Mouse (Mus musculus): Measurements from ENCODE around the gene Igdcc3. TPM values are rescaled to one million over a fixed set of nuclear protein-coding genes. Genes with fewer than 3 reads are reported as not detected.
"Not testable (repeated sequence)": the region's sequence is repeated elsewhere in the genome, so short reads cannot be mapped to it uniquely, and the experiment has no call there.

Igdcc3 gene
- polyA plus RNA-seq, 1 experiment from 2014 or later: 1.1 TPM

DNA sequence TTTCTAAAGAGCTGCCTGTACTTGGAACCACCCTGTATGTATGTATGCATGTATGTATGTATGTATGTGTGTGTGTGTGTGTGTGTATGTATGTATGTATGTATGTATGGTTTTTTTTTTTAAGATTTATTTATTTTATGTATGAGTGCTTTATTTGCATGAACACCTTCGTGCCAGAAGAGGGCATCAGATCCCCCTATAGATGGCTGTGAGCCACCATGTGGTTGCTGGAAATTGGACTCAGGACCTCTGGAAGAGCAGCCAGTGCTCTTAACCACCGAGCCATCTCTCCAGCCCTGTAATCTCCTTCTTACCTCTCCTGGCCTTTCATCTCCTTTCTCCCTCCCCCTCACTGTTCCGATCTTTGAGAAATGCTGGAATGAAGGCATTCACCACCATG lies 79.4 kb downstream of the Igdcc3 start:
- not testable (repeated sequence) for H3K4me3 ChIP-seq (ENCODE audit: low read depth, low read length); H3K4me1 ChIP-seq (ENCODE audit: control insufficient read depth, insufficient read depth, low read length); H3K36me3 ChIP-seq (ENCODE audit: control insufficient read depth, insufficient read depth, low read length); H3K9ac ChIP-seq (ENCODE audit: low read depth, low read length); H3K27me3 ChIP-seq (replicated peaks; ENCODE audit: control insufficient read depth, insufficient read depth, low read length); DNase-seq (ENCODE audit: low spot score); H3K27ac ChIP-seq (replicated peaks; ENCODE audit: low read depth, low read length); H3K9me3 ChIP-seq (ENCODE audit: control insufficient read depth, low read length); ATAC-seq (ENCODE audit: low read depth); H3K4me2 ChIP-seq (ENCODE audit: low read depth, low read length)
- 32% methylated on average over 3 of the region's 3 CpGs for WGBS

DNA sequence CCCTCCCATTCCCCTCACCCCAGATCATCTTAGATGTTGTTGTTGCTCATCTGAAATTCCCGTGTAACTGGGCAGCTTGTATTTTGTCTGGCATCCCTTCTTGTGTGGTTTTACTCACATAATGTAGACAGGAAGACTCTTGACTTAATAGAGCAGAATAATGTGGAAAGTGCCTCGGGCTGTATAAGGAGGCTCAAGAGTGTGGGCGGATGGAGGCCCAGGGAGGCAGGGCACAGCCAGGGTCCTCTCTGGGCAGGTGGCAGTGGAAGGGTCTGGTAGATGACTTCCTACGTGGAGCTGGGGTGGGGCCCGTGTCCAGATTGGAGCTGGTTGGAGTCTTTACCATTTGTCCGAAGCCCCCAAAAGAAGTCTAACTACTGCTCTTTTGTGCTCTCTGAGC lies 82.9 kb downstream of the Igdcc3 start:
- H3K4me2 ChIP-seq (ENCODE audit: low read depth, low read length): no peak overlapping the region
- no peak overlapping the region for H3K4me3 ChIP-seq (ENCODE audit: low read depth, low read length)
- WGBS: 73% methylated on average over 6 of the region's 6 CpGs

DNA sequence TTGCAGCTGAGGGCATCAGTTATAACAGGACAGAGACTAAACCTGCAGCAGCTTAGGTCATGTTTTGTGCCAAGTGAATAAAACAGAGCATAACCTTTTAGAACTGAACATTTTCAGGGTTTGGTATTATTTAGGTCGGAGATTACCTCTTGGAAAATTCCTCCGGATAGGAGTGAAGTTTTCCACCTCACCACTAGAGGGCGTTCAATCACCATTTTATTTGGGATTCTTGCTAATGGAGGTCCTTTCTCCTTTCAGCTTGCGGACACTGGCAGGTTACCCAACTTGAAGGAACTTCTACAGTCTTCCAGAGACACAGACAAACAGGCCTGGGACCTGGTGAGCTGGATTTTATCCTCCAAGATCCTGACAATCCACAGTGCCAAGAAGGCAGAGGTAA lies 84.8 kb downstream of the Igdcc3 start:
- WGBS: 35% methylated on average over 4 of the region's 4 CpGs
- no peak for DNase-seq (ENCODE audit: low spot score)
- H3K27ac ChIP-seq (replicated peaks; ENCODE audit: low read depth, low read length): no peak overlapping the region

More for the DNA sequence above, 82.9 kb downstream of the Igdcc3 start:
- H3K4me1 ChIP-seq (ENCODE audit: control insufficient read depth, insufficient read depth, low read length): no peaks in the 10 kb centered on the region
- H3K27me3 ChIP-seq (replicated peaks; ENCODE audit: control insufficient read depth, insufficient read depth, low read length): no peaks in the 10 kb centered on the region
- ATAC-seq (ENCODE audit: low read depth): no peak
- H3K9ac ChIP-seq (ENCODE audit: low read depth, low read length): no peak overlapping the region
- no peak overlapping the region for H3K27ac ChIP-seq (replicated peaks; ENCODE audit: low read depth, low read length)
- 0 out of 2 replicates have a peak, but pooled peaks cover 4% of the 10 kb centered on the region for H3K36me3 ChIP-seq (ENCODE audit: control insufficient read depth, insufficient read depth, low read length)
- H3K9me3 ChIP-seq (ENCODE audit: control insufficient read depth, low read length): no peaks in the 10 kb centered on the region
- no peak for DNase-seq (ENCODE audit: low spot score)

DNA sequence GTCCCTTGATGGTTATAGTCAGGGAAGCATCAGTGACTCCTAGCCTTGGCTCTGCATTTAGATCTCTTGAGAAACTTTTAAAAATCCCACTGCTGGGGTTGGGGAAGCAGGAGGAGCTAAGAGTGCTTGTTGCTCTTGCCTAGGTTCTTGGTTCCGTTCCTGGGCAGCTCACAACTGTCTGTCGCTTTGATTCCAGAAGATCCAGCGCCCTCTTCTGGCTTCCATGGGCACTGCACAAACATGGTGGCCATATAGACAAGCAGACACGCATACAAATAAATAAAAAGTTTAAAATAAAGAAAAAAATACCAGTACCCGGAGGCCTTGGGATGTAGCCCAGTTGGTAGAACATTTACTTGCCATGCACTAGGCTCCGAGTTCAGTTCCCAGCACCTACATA lies 89.3 kb downstream of the Igdcc3 start:
- no peak overlapping the region for H3K4me3 ChIP-seq (ENCODE audit: low read depth, low read length)
- 80% methylated on average over 6 of the region's 6 CpGs for WGBS
- no peaks in the 10 kb centered on the region for H3K27me3 ChIP-seq (replicated peaks; ENCODE audit: control insufficient read depth, insufficient read depth, low read length)
- DNase-seq (ENCODE audit: low spot score) (no peak), ATAC-seq (ENCODE audit: low read depth) (no peak)
- H3K4me2 ChIP-seq (ENCODE audit: low read depth, low read length): no peak overlapping the region
- H3K9me3 ChIP-seq (ENCODE audit: control insufficient read depth, low read length): no peaks in the 10 kb centered on the region
- H3K27ac ChIP-seq (replicated peaks; ENCODE audit: low read depth, low read length): no peak overlapping the region
- no peaks in the 10 kb centered on the region for H3K4me1 ChIP-seq (ENCODE audit: control insufficient read depth, insufficient read depth, low read length)
- 0 out of 2 replicates have a peak, but pooled peaks cover 4% of the 10 kb centered on the region for H3K36me3 ChIP-seq (ENCODE audit: control insufficient read depth, insufficient read depth, low read length)
- H3K9ac ChIP-seq (ENCODE audit: low read depth, low read length): no peak overlapping the region

More for the DNA sequence above, 84.8 kb downstream of the Igdcc3 start:
- H3K4me2 ChIP-seq (ENCODE audit: low read depth, low read length): no peak overlapping the region
- no peak for ATAC-seq (ENCODE audit: low read depth)
- no peak overlapping the region for H3K9ac ChIP-seq (ENCODE audit: low read depth, low read length)
- H3K36me3 ChIP-seq (ENCODE audit: control insufficient read depth, insufficient read depth, low read length): 0 out of 2 replicates have a peak, but pooled peaks cover 4% of the 10 kb centered on the region
- H3K9me3 ChIP-seq (ENCODE audit: control insufficient read depth, low read length): no peaks in the 10 kb centered on the region
- no peaks in the 10 kb centered on the region for H3K27me3 ChIP-seq (replicated peaks; ENCODE audit: control insufficient read depth, insufficient read depth, low read length)
- H3K4me1 ChIP-seq (ENCODE audit: control insufficient read depth, insufficient read depth, low read length): no peaks in the 10 kb centered on the region
- no peak overlapping the region for H3K4me3 ChIP-seq (ENCODE audit: low read depth, low read length)

DNA sequence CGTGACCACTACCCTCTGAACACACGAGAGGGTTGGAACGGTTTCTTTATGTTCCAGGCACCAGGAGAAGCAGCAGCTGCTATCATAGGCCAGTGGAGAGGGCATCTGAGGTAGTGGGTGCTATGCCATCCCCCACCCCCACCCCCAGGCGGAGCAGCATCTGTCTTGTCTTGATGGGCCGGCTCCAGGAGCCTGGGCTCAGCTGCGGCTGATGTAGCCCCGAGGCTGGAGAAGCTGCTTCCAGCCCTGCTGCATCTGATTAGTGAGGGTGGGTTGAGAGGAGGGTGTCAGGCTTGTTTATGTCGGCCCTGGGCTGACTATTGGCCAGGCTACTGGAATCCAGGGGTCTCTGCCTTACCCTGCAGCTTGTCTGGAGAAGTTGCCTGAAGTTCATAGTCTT lies 90.3 kb downstream of the Igdcc3 start:
- H3K27ac ChIP-seq (replicated peaks; ENCODE audit: low read depth, low read length): no peak overlapping the region
- no peaks in the 10 kb centered on the region for H3K9me3 ChIP-seq (ENCODE audit: control insufficient read depth, low read length)
- H3K27me3 ChIP-seq (replicated peaks; ENCODE audit: control insufficient read depth, insufficient read depth, low read length): no peaks in the 10 kb centered on the region
- no peak overlapping the region for H3K4me2 ChIP-seq (ENCODE audit: low read depth, low read length)
- 0 out of 2 replicates have a peak, but pooled peaks cover 8% of the 10 kb centered on the region for H3K36me3 ChIP-seq (ENCODE audit: control insufficient read depth, insufficient read depth, low read length)
- H3K9ac ChIP-seq (ENCODE audit: low read depth, low read length): no peak overlapping the region
- WGBS: 37% methylated on average over 8 of the region's 8 CpGs
- no peaks in the 10 kb centered on the region for H3K4me1 ChIP-seq (ENCODE audit: control insufficient read depth, insufficient read depth, low read length)
- ATAC-seq (ENCODE audit: low read depth) (peak; percentile 18; the same call in 1 of the 2 replicates), DNase-seq (ENCODE audit: low spot score) (no peak)
- H3K4me3 ChIP-seq (ENCODE audit: low read depth, low read length): no peak overlapping the region

DNA sequence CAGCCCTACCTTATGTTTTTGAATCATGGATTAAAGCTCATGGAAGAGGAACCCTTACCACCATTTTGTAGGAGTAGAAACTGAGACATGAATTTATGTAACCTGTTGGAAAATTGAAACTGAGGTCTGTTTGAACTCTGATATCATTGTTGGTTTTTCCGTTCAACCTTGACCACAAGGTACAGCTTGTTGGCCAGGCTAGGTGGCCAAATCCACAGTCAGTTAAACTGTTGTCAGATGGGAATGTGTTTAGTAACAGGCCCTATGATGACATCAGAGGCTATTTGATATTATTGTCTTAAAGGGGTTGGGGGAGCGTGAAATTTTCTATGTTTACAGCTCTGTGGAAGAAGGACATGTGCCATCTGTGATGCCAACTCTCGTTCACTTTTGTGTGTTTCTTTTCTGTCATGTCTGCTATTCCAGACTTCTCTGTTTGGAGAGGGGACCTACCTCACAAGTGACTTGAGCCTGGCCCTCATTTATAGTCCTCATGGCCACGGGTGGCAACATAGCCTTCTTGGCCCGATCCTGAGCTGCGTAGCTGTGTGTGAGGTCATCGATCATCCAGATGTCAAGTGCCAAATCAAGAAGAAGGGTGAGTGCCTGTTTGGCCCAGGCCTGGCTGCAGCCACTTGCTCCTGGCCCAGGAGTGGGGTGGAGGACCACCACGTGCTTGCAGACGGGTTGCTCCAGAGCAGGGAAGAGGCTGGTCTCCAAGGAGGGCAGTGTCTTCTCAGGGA lies 92.4 kb downstream of the Igdcc3 start:
- no peak overlapping the region for H3K9ac ChIP-seq (ENCODE audit: low read depth, low read length)
- no peak overlapping the region for H3K4me3 ChIP-seq (ENCODE audit: low read depth, low read length)
- WGBS: 81% methylated on average over 9 of the region's 9 CpGs
- DNase-seq (ENCODE audit: low spot score) (no peak), ATAC-seq (ENCODE audit: low read depth) (no peak)
- H3K27ac ChIP-seq (replicated peaks; ENCODE audit: low read depth, low read length): no peak overlapping the region
- H3K36me3 ChIP-seq (ENCODE audit: control insufficient read depth, insufficient read depth, low read length): 0 out of 2 replicates have a peak, but pooled peaks cover 7% of the 10 kb centered on the region
- H3K27me3 ChIP-seq (replicated peaks; ENCODE audit: control insufficient read depth, insufficient read depth, low read length): no peaks in the 10 kb centered on the region
- no peak overlapping the region for H3K4me2 ChIP-seq (ENCODE audit: low read depth, low read length)
- no peaks in the 10 kb centered on the region for H3K9me3 ChIP-seq (ENCODE audit: control insufficient read depth, low read length)
- H3K4me1 ChIP-seq (ENCODE audit: control insufficient read depth, insufficient read depth, low read length): no peaks in the 10 kb centered on the region

DNA sequence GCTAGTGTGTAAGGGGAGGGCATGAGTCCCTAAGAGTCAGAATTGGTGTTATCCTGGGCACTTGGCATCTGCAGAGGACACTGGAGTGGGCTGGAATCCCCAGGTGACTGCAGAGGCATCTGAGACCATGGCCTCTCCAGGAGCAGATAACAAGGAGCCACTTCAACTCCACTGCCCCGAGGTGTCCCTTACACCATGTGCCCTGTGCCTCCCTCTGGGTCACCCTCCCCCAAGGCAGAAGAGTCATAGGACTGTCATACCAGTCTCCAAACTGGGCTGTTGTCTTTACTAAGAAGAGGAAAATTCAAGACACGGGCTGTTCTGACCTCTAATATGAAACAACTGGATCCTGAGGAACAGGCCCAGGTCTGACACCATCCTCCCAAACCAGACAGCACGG lies 93.7 kb downstream of the Igdcc3 start:
- ATAC-seq (ENCODE audit: low read depth) (no peak), DNase-seq (ENCODE audit: low spot score) (no peak)
- H3K9me3 ChIP-seq (ENCODE audit: control insufficient read depth, low read length): no peaks in the 10 kb centered on the region
- H3K4me3 ChIP-seq (ENCODE audit: low read depth, low read length): no peak overlapping the region
- 0 out of 2 replicates have a peak, but pooled peaks cover 7% of the 10 kb centered on the region for H3K36me3 ChIP-seq (ENCODE audit: control insufficient read depth, insufficient read depth, low read length)
- 80% methylated on average over 3 of the region's 3 CpGs for WGBS
- H3K4me2 ChIP-seq (ENCODE audit: low read depth, low read length): no peak overlapping the region
- no peaks in the 10 kb centered on the region for H3K27me3 ChIP-seq (replicated peaks; ENCODE audit: control insufficient read depth, insufficient read depth, low read length)
- H3K4me1 ChIP-seq (ENCODE audit: control insufficient read depth, insufficient read depth, low read length): no peaks in the 10 kb centered on the region
- no peak overlapping the region for H3K9ac ChIP-seq (ENCODE audit: low read depth, low read length)
- H3K27ac ChIP-seq (replicated peaks; ENCODE audit: low read depth, low read length): no peak overlapping the region

Measured in embryonic facial prominence, embryonic 14.5 days (tissue).